Comparison of ENCODE assay signal across 12 mouse cellular contexts in genomic region chr2:171363381-171363780, GRCm38 (mm10).
"Had no signal": no experiment of that assay in that cellular context is flagged by ENCODE, and none has a peak within 500 bp of the region (broad histone marks: within the 10 kb centered on the region; RNA-seq: fewer than 3 reads in every experiment).

No protein-coding gene starts in this region.

- DNase-seq: retina, postnatal 1 day; right cerebral cortex, adult 18-20 months; right cerebral cortex, postnatal 14 days; right cerebral cortex, postnatal 25 days; right cerebral cortex, postnatal 4 days; spleen, adult 18-20 months; thymus, adult 18-20 months; thymus, adult 2 months; thymus, postnatal 14 days; thymus, postnatal 25 days; thymus, postnatal 36 days; thymus, postnatal 4 days had no signal
